Mouse (Mus musculus): ENCODE results near the gene Apob.
"Not testable (repeated sequence)": the region's sequence is repeated elsewhere in the genome, so short reads cannot be mapped to it uniquely, and the experiment has no call there.

The Apob gene

GRCm38 (mm10) chr12:7977466-7978189 is at the start of gene Apob:
TSS of gene Apob (plus strand) at chr12:7977648.
- DNase-seq (ENCODE audit: low spot score in 2 of 2): no peak

DNA sequence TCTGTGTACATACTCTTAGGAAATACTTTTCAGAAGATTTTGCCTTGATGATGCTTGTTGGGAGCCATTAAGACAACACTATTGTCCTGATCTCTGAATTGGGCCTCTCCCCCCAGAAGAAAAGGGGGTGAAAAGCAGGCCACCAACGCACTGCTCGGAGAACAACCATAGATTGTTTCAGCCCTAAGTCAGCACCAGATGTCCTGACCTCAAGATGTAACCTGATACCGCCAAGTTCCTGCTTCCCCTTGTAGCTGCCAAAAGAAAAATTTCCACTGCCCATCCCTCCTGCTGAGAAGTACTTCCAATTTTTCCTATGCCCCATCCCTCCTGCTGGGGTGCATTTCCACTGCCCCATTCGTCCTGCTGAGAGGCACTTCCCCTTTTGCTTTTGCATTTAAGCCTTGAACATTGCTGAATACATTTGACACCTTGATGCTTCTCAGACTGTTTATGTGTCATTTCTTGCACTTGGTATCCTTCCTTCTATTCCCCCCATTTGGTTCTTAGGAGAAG is 45.0 kb upstream of the Apob start:
- no peak for DNase-seq (ENCODE audit: low spot score in 2 of 2)

DNA sequence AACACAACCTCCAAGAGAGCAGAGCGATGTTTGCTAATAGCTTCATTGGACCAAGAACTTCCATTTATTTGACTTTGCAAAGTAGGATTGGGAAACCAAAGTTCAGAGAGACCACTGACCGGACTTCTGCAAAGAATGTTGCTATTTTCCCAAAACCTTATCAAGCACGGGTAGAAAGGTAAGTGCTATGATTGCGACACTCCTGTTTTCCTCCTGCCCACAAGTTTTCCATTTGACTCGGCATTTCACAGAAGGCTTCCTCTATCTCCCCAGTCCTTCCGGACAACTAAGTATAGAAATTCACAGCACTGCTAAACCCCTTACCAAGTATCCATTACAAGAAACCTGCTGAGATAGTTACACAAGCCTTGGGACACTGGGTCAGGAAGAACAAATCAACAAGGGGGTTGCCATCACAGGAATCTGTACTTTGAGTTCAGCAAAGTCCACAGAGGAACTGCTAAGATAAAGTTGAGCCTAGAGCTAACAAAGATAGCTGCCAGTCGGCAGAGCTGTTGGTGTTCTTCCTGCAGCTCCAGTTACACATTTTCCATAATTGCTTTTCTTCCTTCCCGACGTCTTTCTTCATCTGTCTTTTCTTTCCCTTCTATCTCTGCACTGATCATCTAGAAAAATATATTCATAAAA is 27.2 kb upstream of the Apob start:
- no peak for DNase-seq (ENCODE audit: low spot score in 2 of 2)

GRCm38 (mm10) chr12:7958851-7959250 is 18.6 kb upstream of the Apob start:
- no peak for DNase-seq (ENCODE audit: low spot score in 2 of 2)

GRCm38 (mm10) chr12:7959310-7959918 is 18.0 kb upstream of the Apob start:
- DNase-seq (ENCODE audit: low spot score in 2 of 2): no peak

DNA sequence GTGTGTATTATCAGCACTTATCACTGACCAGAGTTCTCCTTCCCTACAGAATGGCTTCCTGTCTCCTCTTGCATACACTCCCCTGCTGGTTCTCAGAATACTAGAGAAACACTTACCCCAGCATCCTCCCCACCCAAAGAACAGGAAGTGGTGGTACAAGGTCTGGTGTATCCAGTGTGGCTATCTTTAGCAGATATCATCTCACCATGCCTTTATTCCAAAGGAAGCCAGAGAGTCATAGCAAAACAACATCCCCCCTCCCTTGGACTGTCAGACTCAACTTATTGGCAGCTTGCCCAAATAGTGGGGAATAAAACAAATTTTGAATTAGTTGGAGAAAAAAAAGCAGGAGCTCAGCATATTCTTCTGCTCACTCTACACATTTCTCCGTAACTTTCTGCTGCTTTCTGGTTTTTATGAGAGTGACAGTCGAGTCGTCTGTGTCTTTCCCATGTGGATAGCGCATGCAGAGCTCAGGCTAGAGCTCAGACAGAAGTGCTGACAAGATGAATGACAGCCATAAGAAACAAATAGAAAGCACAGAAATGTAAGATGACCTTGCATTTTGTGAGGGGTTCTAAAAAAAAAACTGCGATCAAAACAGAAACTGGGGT is 15.0 kb upstream of the Apob start:
- no peak for DNase-seq (ENCODE audit: low spot score in 2 of 2)

GRCm38 (mm10) chr12:7967221-7967620 is 10.2 kb upstream of the Apob start:
- no peak for DNase-seq (ENCODE audit: low spot score in 2 of 2)

GRCm38 (mm10) chr12:7970301-7970700 is 7.1 kb upstream of the Apob start:
- DNase-seq (ENCODE audit: low spot score in 2 of 2): no peak

DNA sequence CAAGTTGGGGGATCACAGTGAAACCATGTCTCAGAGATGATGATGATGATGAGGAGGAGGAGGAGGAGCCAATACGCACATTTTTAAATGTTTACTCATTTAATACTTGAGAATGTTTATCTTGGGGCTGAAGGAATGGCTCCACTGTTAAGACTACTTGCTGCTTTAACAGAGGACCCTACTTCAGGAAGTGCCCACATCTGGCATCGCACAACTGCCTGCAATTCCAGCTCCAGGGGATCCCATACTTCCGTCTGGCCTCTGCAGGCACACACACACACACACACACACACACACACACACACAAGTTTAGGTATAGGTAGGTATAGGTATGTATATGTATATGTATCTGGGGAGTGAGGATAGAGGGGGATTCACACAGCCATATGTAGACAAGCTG is 6.6 kb upstream of the Apob start:
- no peak for DNase-seq (ENCODE audit: low spot score in 2 of 2)

- no peak for DNase-seq (ENCODE audit: low spot score in 2 of 2)
Measured at GRCm38 (mm10) chr12:7971736-7972135, 5.7 kb upstream of the Apob start.

- DNase-seq (ENCODE audit: low spot score in 2 of 2): no peak
Measured at GRCm38 (mm10) chr12:7973773-7974322, 3.6 kb upstream of the Apob start.

DNA sequence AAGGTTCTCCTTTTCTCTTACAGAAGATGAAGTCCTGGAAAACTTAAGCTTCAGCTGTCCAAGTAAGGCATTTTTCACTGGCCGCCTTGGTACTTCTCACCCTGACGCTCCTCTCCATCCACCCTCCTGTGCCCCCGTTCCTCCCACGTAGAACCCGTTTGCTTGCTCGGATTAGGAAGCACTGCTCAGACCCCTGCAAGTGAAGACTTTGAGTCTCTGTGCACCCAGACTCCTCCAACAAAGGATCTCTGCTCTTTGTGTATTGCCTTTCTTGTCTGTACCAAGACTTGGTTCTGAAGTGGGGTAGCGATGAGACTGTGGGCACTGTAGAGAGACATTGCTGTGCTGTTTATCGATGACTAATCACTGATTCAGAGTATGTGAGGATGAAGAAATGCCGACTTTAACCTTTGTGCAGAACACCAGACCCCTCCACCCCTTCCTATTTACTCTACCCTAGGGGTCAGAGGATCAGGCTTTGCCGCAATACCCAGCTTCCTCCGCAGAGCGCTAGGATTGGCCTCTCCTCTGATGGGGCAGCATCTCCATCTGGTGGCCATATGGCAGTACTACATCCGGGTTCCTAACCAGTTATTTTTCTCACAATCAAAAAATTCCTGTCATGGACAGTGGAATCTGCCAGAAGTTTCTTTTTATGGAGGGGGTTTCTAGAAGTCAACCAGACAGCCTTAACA is 889 bp downstream of the Apob start:
- no peak for DNase-seq (ENCODE audit: low spot score in 2 of 2)

- no peak for DNase-seq (ENCODE audit: low spot score in 2 of 2)
Measured at GRCm38 (mm10) chr12:7984411-7984810, 7.0 kb downstream of the Apob start.

- peak; percentile 1 to 10 for DNase-seq (ENCODE audit: low spot score in 2 of 2)
Measured at GRCm38 (mm10) chr12:7990804-7991203, 13.4 kb downstream of the Apob start.

DNA sequence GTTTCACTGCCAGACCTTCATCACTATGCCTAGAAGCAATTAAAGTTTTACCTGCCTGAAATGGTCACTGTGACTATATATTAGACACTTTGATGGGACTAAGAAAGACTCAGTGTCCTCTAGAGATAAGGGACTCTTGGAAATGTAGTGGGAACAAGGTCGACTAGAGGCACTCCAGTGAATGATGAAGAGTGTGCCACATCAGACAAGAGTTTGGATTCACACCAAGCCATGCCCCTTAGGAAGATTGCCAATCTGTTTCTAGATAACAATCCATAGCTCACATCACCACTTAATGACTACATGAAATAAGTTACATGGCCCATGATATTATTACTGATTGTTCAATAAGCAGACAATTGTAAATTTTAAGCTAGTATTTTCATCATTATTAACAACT is 14.1 kb downstream of the Apob start:
- DNase-seq (ENCODE audit: low spot score in 2 of 2): no peak

DNA sequence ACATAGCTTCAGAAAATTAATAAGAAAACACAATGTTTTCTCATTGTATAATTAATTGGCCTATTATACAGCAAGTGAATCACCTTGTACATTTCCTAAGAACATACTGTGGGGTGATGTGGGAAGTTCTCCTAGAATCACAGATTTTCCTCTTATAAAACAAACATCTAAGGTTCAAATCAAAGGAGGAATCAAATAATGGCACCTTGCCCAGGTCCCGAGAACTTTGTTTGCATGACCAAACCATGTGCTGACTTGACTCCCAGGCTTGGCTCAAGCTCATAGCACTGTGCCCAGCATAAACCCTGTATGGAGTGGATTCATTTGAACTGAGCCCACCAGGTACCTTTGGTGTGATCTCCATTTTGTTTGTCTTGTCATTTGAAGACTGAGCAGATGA is 43.5 kb downstream of the Apob start:
- no peak for DNase-seq (ENCODE audit: low spot score in 2 of 2)

GRCm38 (mm10) chr12:8029520-8029919 is 52.1 kb downstream of the Apob start:
- DNase-seq (ENCODE audit: low spot score in 2 of 2): no peak

GRCm38 (mm10) chr12:8030057-8030456 is 52.6 kb downstream of the Apob start:
- no peak for DNase-seq (ENCODE audit: low spot score in 2 of 2)

DNA sequence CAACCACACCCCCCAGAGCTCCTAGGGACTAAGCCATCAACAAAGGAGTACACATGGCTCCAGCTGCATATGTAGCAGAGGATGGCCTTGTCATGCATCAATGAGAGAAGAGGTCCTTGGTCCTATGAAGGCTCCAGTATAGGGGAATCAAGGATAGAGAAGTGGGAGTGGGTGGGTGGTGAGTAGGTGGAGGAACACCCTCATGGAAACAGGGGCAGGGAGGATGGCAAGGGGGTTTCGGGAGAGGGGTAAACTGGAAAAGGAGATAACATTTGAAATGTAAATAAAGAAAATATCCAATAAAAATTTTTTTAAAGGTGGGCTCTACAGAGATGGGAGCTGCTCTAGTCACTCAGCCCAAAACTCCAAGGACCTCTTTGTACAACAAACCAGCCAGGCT is 53.7 kb downstream of the Apob start:
- not testable (repeated sequence) for DNase-seq (ENCODE audit: low spot score in 2 of 2)

DNA sequence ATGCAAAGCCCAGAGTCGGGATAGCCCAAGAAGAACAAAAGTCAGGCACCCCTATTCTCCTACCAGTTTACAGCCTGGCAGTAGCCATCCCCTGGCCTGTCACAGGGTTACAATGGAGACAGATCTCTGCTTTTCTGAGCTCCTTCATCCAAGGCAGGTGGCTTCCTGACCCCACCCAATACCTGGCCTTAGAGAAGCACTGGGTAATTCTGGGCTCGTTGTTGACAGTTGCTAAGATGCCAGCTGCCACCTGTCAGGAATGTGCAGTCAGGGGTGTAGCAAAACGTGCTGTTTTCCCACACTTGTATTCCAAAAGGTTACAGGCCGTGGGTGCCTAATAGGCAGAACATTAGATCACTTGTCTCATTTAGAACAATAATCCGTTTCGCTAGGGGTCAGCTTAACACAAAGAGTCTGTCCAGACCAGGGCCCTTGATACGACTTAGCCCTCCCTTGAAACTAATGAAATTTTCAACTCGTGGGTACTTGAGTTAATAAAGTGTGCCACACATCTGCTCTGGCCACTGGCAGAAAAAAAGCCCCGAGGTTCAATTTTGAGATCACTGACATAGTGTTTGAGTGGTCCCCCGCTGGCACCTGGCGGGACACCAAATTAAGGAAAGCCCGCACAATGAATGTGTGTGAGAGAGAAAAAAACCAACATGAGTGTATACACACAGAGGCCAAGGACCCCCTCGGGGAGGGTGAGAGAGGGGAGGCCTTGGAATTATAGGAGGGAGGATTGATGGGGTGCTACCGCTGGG is 54.3 kb downstream of the Apob start:
- DNase-seq (ENCODE audit: low spot score in 2 of 2): no peak

DNA sequence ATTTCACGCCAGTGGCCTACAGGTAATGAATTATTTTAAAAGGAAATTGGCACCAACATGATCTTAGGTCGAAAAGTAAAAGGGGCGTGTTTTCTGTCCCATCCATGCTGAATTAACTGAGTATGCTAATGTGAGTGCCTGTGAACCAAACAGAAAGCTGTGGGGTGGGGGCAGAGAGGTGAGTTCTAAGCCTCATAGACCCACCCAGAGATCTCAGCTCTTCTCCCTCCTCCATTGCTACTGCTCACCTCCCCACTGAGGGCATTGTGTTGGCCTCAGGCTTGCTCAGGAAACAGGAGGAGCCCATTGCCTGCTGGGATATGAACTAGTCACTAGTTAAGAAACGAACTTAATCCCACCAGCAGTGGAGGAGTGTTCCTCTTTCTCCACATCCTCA is 54.9 kb downstream of the Apob start:
- DNase-seq (ENCODE audit: low spot score in 2 of 2): no peak

All from natural killer cell, adult 2 months (primary cell).